Mouse (Mus musculus) forebrain, embryonic 14.5 days (tissue): ENCODE measurements around the gene Gls2. TPM values are rescaled to one million over a fixed set of nuclear protein-coding genes. Genes with fewer than 3 reads are reported as not detected.

Experiments used
- ATAC-seq: fragments of 200-750 bp; cut with Nextera tagmentation; 2 replicates; pipeline ENCODE4 v1.8.0; 2017; ENCODE audit warnings: mild to moderate bottlenecking, moderate library complexity
- DNase-seq: peaks from one replicate; pipeline ENCODE4 v3.0.0-alpha.2; 2015; ENCODE audit warnings: low spot score
- H3K27ac ChIP-seq: fragments of 300-500 bp; sonication (generic); 2 replicates; pipeline ENCODE4 v1.5.1; 2014; ENCODE audit warnings: low read depth, mild to moderate bottlenecking, control low read depth, low read length, moderate library complexity
- H3K27me3 ChIP-seq: fragments of 300-500 bp; sonication (generic); replicated peaks from 2 replicates; pipeline ENCODE4 v1.6.1; 2014; ENCODE audit warnings: low read length, control low read depth, mixed read lengths; ENCODE audit not compliant: control insufficient read depth, insufficient read depth
- H3K36me3 ChIP-seq: fragments of 300-500 bp; sonication (generic); 2 replicates; pipeline ENCODE4 v1.6.1; 2014; ENCODE audit warnings: low read length, control low read depth; ENCODE audit not compliant: control insufficient read depth, insufficient read depth
- H3K4me1 ChIP-seq: fragments of 300-500 bp; sonication (generic); 2 replicates; pipeline ENCODE4 v1.6.1; 2014; ENCODE audit warnings: antibody characterized with exemption, low read length, control low read depth; ENCODE audit not compliant: control insufficient read depth, insufficient read depth
- H3K4me2 ChIP-seq: fragments of 300-500 bp; sonication (generic); 2 replicates; pipeline ENCODE4 v1.6.1; 2014; ENCODE audit warnings: mild to moderate bottlenecking, control low read depth, low read length
- H3K4me3 ChIP-seq: fragments of 300-500 bp; sonication (generic); 2 replicates; pipeline ENCODE4 v1.5.1; 2014; ENCODE audit warnings: low read depth, low read length, control low read depth
- H3K9ac ChIP-seq: fragments of 300-500 bp; sonication (generic); 2 replicates; pipeline ENCODE4 v1.6.1; 2014; ENCODE audit warnings: mild to moderate bottlenecking, low read length, control low read depth, moderate library complexity
- H3K9me3 ChIP-seq: fragments of 300-500 bp; sonication (generic); replicated peaks from 2 replicates; pipeline ENCODE4 v1.6.1; 2016; ENCODE audit warnings: low read length, control low read depth, mixed read lengths; ENCODE audit not compliant: control insufficient read depth
- WGBS: fragments of 180-500 bp; shearing (Covaris S2); extraction: QIAGEN DNeasy Blood & Tissue Kit; methylation state at CpG from one replicate; pipeline ENCODE4 v1.1.7; 2014; 5-methylcytosine and 5-hydroxymethylcytosine counted together
- polyA plus RNA-seq: library from polyadenylated mRNA; unstranded; fragments of >200 nt; fragmentation: Nextera tagmentation; extraction: Ambion mirVana; gene quantifications from 2 replicates; pipeline ENCODE4 v1.2.1, GENCODE M21; 2014

Gene Gls2
- polyA plus RNA-seq, 1 experiment from 2014 or later: 0.95 TPM

DNA sequence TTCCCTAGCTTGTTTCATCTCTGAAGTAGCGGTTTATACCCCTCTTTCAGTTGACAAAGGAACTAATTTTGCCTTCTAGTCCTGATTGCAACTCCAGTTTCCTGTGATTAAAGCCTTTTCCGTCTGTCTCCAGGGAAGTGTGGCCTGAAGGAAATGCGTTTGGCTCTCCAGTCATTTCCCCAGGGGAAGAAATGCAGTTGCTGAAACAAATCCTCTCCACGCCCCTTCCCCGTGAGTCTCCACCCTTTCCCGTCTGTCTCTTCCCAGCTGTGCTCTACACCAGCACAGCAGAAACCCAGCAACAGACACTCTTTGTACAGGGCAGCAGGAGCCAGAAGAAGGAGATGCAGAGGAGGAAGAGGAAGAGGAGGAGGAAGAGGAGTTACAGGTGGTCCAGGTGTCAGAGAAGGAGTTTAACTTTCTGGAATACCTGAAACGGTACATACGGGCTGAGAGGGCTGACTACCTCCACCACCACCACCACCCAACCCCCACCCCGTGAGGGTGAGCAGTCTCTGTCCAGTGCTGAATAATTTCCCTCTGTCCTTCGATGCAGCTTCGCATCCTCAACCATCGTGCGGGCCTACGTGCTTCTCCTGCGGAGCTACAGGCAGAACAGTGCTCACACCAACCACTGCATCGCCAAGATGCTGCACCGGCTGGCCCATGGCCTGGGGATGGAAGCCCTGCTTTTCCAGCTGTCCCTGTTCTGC, 52.9 kb downstream of the Gls2 start:
- no peak overlapping the region for H3K9ac ChIP-seq
- H3K27ac ChIP-seq: no peak overlapping the region
- H3K9me3 ChIP-seq: no peaks in the 10 kb centered on the region
- no peaks in the 10 kb centered on the region for H3K4me1 ChIP-seq
- no peak for ATAC-seq
- no peak overlapping the region for H3K4me3 ChIP-seq
- DNase-seq: no peak
- WGBS: 89% methylated on average over 17 of the region's 17 CpGs
- H3K27me3 ChIP-seq: no peaks in the 10 kb centered on the region
- no peak overlapping the region for H3K4me2 ChIP-seq
- H3K36me3 ChIP-seq: peaks cover 95% of the 10 kb centered on the region

DNA sequence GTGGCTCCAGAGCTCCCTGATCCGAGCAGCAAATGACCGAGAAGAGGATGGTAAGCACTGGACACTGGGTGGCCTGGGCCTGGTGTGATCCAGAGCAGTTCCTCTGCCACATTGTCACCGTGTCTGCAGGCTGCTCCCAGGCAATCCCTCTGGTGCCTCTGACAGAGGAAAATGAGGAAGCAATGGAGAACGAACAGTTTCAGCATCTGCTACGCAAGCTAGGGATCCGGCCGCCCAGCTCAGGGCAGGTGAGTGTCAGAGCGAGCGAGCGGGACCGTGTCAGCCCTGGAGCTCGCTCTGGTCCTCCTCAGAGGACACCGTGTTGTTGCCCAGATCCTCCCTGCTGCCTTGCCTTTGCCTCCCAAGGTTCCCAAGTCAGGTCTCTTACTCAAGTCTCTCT, 56.3 kb downstream of the Gls2 start:
- H3K4me2 ChIP-seq: no peak overlapping the region
- 96% methylated on average over 13 of the region's 13 CpGs for WGBS
- H3K4me3 ChIP-seq: no peak overlapping the region
- no peaks in the 10 kb centered on the region for H3K9me3 ChIP-seq
- no peaks in the 10 kb centered on the region for H3K4me1 ChIP-seq
- peaks cover 73% of the 10 kb centered on the region for H3K36me3 ChIP-seq
- no peak for ATAC-seq
- no peak for DNase-seq
- H3K27me3 ChIP-seq: no peaks in the 10 kb centered on the region
- H3K9ac ChIP-seq: no peak overlapping the region
- no peak overlapping the region for H3K27ac ChIP-seq

DNA sequence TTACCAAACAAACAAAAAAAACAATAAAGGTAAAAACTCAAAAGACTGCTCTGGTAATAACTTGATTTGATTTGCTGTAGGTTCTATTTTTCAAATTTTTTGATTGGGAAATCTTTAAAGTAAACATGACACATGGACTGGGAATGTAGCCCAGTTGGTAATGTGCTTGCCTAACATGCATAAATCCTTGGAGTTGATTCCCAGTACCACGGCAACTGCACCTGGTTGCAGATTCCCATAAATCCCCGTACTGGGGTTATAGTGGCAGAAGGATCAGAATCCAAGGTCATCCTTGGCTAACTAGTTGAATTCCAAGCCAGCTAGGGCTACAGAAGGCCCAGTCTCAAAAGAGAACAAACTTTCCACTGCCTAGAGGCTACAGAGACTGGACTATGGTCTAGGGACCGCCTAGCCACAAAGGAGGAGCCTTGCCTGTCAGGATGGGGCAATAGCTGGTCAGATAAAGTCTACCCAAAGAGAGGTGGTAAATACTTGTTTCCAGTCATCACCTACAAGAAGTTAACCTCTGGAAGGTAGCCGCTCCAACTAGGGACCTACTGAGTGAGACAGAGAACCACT, 59.5 kb downstream of the Gls2 start, which contains the start of gene Apon:
TSS of gene Apon (plus strand) at position 420 of the 579 bp plus-strand sequence.
- Histone ChIP-seq H3K9ac (no peak within 1 kb of the TSS), H3K4me2 (no peak within 1 kb of the TSS), H3K27ac (no peak within 1 kb of the TSS), H3K4me3 (no peak within 1 kb of the TSS), H3K27me3 (no peaks in the 10 kb centered on the region), H3K9me3 (no peaks in the 10 kb centered on the region), H3K36me3 (peaks cover 41% of the 10 kb centered on the region), H3K4me1 (no peaks in the 10 kb centered on the region)
- ATAC-seq: no peak
- 88% methylated on average over 4 of the region's 4 CpGs for WGBS
- DNase-seq: no peak

DNA sequence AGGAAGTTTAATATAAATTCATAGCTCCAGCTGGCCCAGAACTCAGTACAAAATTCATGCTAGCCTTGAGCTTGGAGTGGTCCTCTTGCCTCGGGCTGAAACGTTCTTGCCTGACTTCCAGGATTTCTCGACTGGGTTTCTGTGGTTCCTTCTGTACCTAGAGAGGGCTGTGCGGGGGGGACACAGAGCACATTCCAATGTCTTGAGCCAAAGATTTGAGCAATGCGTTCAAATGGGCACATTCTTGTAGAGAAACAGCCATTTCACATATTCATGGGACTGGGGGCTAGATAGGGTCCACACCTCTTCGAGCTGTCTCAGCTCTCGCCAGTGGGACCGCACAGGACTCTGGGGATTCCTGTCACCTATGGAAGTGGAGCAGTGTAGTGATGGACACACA, 61.7 kb downstream of the Gls2 start:
- Histone ChIP-seq H3K9me3 (no peaks in the 10 kb centered on the region), H3K4me1 (no peaks in the 10 kb centered on the region), H3K27me3 (no peaks in the 10 kb centered on the region), H3K27ac (no peak overlapping the region), H3K4me2 (no peak overlapping the region), H3K9ac (no peak overlapping the region), H3K4me3 (no peak overlapping the region), H3K36me3 (peaks cover 19% of the 10 kb centered on the region)
- 88% methylated on average over 8 of the region's 8 CpGs for WGBS
- DNase-seq: no peak
- ATAC-seq: no peak

DNA sequence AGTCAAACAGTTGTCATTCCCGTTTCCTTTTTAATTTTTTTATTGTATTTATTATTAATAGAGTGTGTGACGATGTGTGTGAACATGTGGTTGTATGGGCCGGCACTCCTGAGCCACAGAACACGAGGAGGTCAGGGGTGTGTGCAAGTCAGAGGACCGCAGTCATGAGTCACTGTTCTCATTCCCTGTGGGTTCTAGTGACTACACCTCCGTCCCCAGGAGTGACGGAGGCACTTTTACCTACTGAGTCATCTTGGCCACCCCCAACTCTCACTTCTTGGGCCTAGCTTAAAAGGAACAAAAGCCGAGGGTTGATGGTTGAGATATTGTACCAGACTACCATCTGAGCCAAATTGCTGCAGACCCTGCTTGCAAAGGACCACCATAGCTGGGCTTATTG, 62.1 kb downstream of the Gls2 start:
- WGBS: 94% methylated on average over 8 of the region's 8 CpGs

DNA sequence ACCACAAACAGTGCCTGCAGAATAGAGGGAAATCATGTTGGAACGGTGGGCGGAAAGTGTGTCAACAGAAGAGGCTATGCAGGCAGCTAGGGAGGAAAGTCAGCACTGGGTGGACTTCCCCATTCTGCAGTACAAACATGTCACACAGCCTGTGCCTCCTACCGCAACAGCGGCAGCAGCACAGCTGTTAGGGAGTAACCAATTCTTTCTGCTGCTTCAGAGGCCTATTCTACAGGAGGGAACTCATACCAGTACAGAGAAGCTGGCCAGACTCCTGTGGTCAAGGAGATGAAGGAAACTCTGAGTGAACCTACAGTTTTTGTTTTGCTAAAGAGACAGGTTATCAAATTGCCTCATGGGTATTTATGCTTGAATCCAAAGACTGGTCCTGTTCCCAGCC, 64.7 kb downstream of the Gls2 start:
- no peaks in the 10 kb centered on the region for H3K4me1 ChIP-seq
- H3K36me3 ChIP-seq: no peaks in the 10 kb centered on the region
- 82% methylated on average over 4 of the region's 4 CpGs for WGBS
- no peak overlapping the region for H3K4me3 ChIP-seq
- ATAC-seq (no peak), DNase-seq (no peak)
- H3K9ac ChIP-seq: no peak overlapping the region
- H3K4me2 ChIP-seq: no peak overlapping the region
- H3K27ac ChIP-seq: no peak overlapping the region
- no peaks in the 10 kb centered on the region for H3K9me3 ChIP-seq
- H3K27me3 ChIP-seq: no peaks in the 10 kb centered on the region

More for the DNA sequence above, 62.1 kb downstream of the Gls2 start:
- Histone ChIP-seq H3K27ac (no peak overlapping the region), H3K9me3 (no peaks in the 10 kb centered on the region), H3K9ac (no peak overlapping the region), H3K4me2 (no peak overlapping the region), H3K27me3 (no peaks in the 10 kb centered on the region), H3K36me3 (peaks cover 16% of the 10 kb centered on the region), H3K4me1 (no peaks in the 10 kb centered on the region), H3K4me3 (no peak overlapping the region)
- ATAC-seq (no peak), DNase-seq (no peak)

Other genes starting within 250 kb of the Gls2 start
- gene Hsd17b6, start 186.8 kb upstream of the Gls2 start, polyA plus RNA-seq: not detected in 2 replicates
- gene Prim1, start 179.3 kb upstream of the Gls2 start, polyA plus RNA-seq: 66.3 and 71.6 TPM in 2 replicates
- gene Naca, start 158.9 kb upstream of the Gls2 start, polyA plus RNA-seq: 731 and 771 TPM in 2 replicates
- 426 and 447 TPM in 2 replicates for gene Ptges3, start 135.5 kb upstream of the Gls2 start, polyA plus RNA-seq
- 2,318 and 2,350 TPM in 2 replicates for gene Atp5b, start 111.2 kb upstream of the Gls2 start, polyA plus RNA-seq
- gene Baz2a, start 102.9 kb upstream of the Gls2 start, polyA plus RNA-seq: 13.6 and 16.7 TPM in 2 replicates
- gene Rbms2, start 14.2 kb upstream of the Gls2 start, polyA plus RNA-seq: 7.4 and 9.6 TPM in 2 replicates
- gene Spryd4, start 17.4 kb downstream of the Gls2 start, polyA plus RNA-seq: 22.8 and 23.8 TPM in 2 replicates
- gene Mip, start 31.4 kb downstream of the Gls2 start, polyA plus RNA-seq: 0.19 and 0.22 TPM in 2 replicates
- 27.2 and 28.3 TPM in 2 replicates for gene Timeless, start 37.6 kb downstream of the Gls2 start, polyA plus RNA-seq
- gene Apon, start 59.6 kb downstream of the Gls2 start, polyA plus RNA-seq: 0.30 TPM in 1 of 2 replicates, not detected in the other
- gene Apof, start 74.2 kb downstream of the Gls2 start, polyA plus RNA-seq: not detected in 2 replicates
- gene Stat2, start 76.1 kb downstream of the Gls2 start, polyA plus RNA-seq: 11.6 and 17.4 TPM in 2 replicates
- not detected in 2 replicates for gene Il23a, start 104.3 kb downstream of the Gls2 start, polyA plus RNA-seq
- gene Pan2, start 108.9 kb downstream of the Gls2 start, polyA plus RNA-seq: 21.4 and 23.2 TPM in 2 replicates
- 231 and 256 TPM in 2 replicates for gene Cnpy2, start 128.0 kb downstream of the Gls2 start, polyA plus RNA-seq
- gene Cs, start 143.3 kb downstream of the Gls2 start, polyA plus RNA-seq: 234 and 243 TPM in 2 replicates
- gene Coq10a, start 174.5 kb downstream of the Gls2 start, polyA plus RNA-seq: 22.8 and 26.9 TPM in 2 replicates
- gene Ankrd52, start 182.7 kb downstream of the Gls2 start, polyA plus RNA-seq: 6.8 and 10.3 TPM in 2 replicates
- not detected in 2 replicates for gene Slc39a5, start 206.8 kb downstream of the Gls2 start, polyA plus RNA-seq
- gene Nabp2, start 217.0 kb downstream of the Gls2 start, polyA plus RNA-seq: 147 and 180 TPM in 2 replicates
- gene Rnf41, start 217.2 kb downstream of the Gls2 start, polyA plus RNA-seq: 94.2 and 107 TPM in 2 replicates